In genomic region chr5:75044310-75044904, GRCm38 (mm10) we compare ENCODE assay signal across 8 mouse cellular contexts. TPM values are rescaled to one million over a fixed set of nuclear protein-coding genes. Genes with fewer than 3 reads are reported as not detected.
A peak's percentile ranks its signal among the peaks of the same experiment; 100 is the strongest.
DNase-seq lines count a peak whose midpoint lies in the region; ATAC-seq lines count a peak whose summit lies in the region.

Chic2 (minus strand) TSS chr5:75044774.

- H3K9me3 ChIP-seq in megakaryocyte, embryonic 14.5 days = no peaks in the 10 kb centered on the region

- peak; percentile 71 for ATAC-seq in common myeloid progenitor, adult 5-6 weeks (replicated peaks; ENCODE audit: low read depth, poor library complexity, severe bottlenecking)

- H3K36me3 ChIP-seq in megakaryocyte, embryonic 14.5 days (replicated peaks; ENCODE audit: low read length) = peaks cover 15% of the 10 kb centered on the region

- H3K4me1 ChIP-seq in megakaryocyte, embryonic 14.5 days = peaks cover 26% of the 10 kb centered on the region

- peak within 1 kb of the TSS; percentile 100 for H3K4me3 ChIP-seq in megakaryocyte, embryonic 14.5 days (replicated peaks)

- peak; percentile 89 for DNase-seq in ZHBTc4 (ENCODE audit: low read depth, low spot score)
- DNase-seq in gastrocnemius, adult 8-10 months (ENCODE audit: low spot score in 2 of 2) = peak; percentile 68 to 83
- peak; percentile 83 for DNase-seq in induced T-regulatory cell, adult 2 months (ENCODE audit: low read depth)
- peak; percentile 46 to 73 for DNase-seq in left cerebral cortex, adult 9 months (ENCODE audit: low spot score in 2 of 2)
- DNase-seq in right cerebral cortex, adult 2 months (ENCODE audit: low spot score in 2 of 2) = peak; percentile 66 to 71
- DNase-seq in urinary bladder, postnatal 14 days (ENCODE audit: low spot score) = peak; percentile 84

- H3K27me3 ChIP-seq in megakaryocyte, embryonic 14.5 days (replicated peaks) = peaks cover 6% of the 10 kb centered on the region

RNA-seq across cellular contexts. Expression of gene Chic2, which starts in this region (rescaled TPM):
- total RNA-seq in common myeloid progenitor, adult 5-6 weeks (2017) = 28.8 and 31.4 TPM in 2 replicates
- 10 to 100 TPM; 11.9 to 15.4 (median 13.0) TPM for total RNA-seq in gastrocnemius, adult 8-10 months (2022)
- polyA plus RNA-seq in megakaryocyte, embryonic 14.5 days (2012; ENCODE audit: insufficient read depth, low replicate concordance) = 3.0 and 16.6 TPM in 2 replicates

Comparison
In these comparisons a context has a peak if more than half of its experiments do, and no peak if none do; other contexts are left out.
1. Peak in every context shown above with its lines: DNase-seq, ATAC-seq and H3K4me3 ChIP-seq.